Mouse (Mus musculus) right cerebral cortex, adult 18-20 months (tissue): Measurements from ENCODE around the gene B4galnt3.
"Not testable (repeated sequence)": the region's sequence is repeated elsewhere in the genome, so short reads cannot be mapped to it uniquely, and the experiment has no call there.

ENCODE experiments used
- DNase-seq: peaks from one replicate; pipeline ENCODE4 v3.0.0; 2022; ENCODE audit warnings: mixed read lengths

B4galnt3 gene

GRCm38 (mm10) chr6:120294056-120294784 is at the start of gene B4galnt3, which contains the start of gene D330020A13Rik:
TSS of gene B4galnt3 (minus strand) at chr6:120294559.
TSS of gene D330020A13Rik (plus strand) at chr6:120294364.
- DNase-seq: peak; percentile 63

GRCm38 (mm10) chr6:120343992-120344391 is 49.6 kb upstream of the B4galnt3 start:
- DNase-seq: no peak

GRCm38 (mm10) chr6:120332351-120332750 is 38.0 kb upstream of the B4galnt3 start:
- DNase-seq: no peak

- DNase-seq: peak; percentile 78
Observed at GRCm38 (mm10) chr6:120324295-120324927, 30.1 kb upstream of the B4galnt3 start.

- no peak for DNase-seq
Observed at GRCm38 (mm10) chr6:120320369-120320768, 26.0 kb upstream of the B4galnt3 start.

GRCm38 (mm10) chr6:120319129-120319528 is 24.8 kb upstream of the B4galnt3 start:
- DNase-seq: no peak

GRCm38 (mm10) chr6:120318303-120318940 is 24.1 kb upstream of the B4galnt3 start:
- DNase-seq: no peak

GRCm38 (mm10) chr6:120312443-120312842 is 18.1 kb upstream of the B4galnt3 start:
- no peak for DNase-seq

GRCm38 (mm10) chr6:120309787-120310186 is 15.4 kb upstream of the B4galnt3 start:
- no peak for DNase-seq

- no peak for DNase-seq
Observed at GRCm38 (mm10) chr6:120309338-120309737, 15.0 kb upstream of the B4galnt3 start.

GRCm38 (mm10) chr6:120306859-120307594 is 12.7 kb upstream of the B4galnt3 start:
- DNase-seq: no peak

- no peak for DNase-seq
Observed at GRCm38 (mm10) chr6:120302755-120303316, 8.5 kb upstream of the B4galnt3 start.

GRCm38 (mm10) chr6:120301137-120301536 is 6.8 kb upstream of the B4galnt3 start:
- peak; percentile 61 for DNase-seq

GRCm38 (mm10) chr6:120296589-120296988 is 2.2 kb upstream of the B4galnt3 start:
- DNase-seq: not testable (repeated sequence)

GRCm38 (mm10) chr6:120294785-120295133 is 400 bp upstream of the B4galnt3 start:
- peak; percentile 35 for DNase-seq

GRCm38 (mm10) chr6:120291396-120292009 is 2.9 kb downstream of the B4galnt3 start:
- no peak for DNase-seq

- no peak for DNase-seq
Observed at GRCm38 (mm10) chr6:120289430-120289829, 4.9 kb downstream of the B4galnt3 start.

- no peak for DNase-seq
Observed at GRCm38 (mm10) chr6:120288541-120288940, 5.8 kb downstream of the B4galnt3 start.

GRCm38 (mm10) chr6:120287279-120287678 is 7.1 kb downstream of the B4galnt3 start:
- DNase-seq: no peak

GRCm38 (mm10) chr6:120276874-120277449 is 17.4 kb downstream of the B4galnt3 start:
- no peak for DNase-seq

GRCm38 (mm10) chr6:120275301-120275700 is 19.1 kb downstream of the B4galnt3 start:
- DNase-seq: peak; percentile 19

- DNase-seq: peak; percentile 10
Observed at GRCm38 (mm10) chr6:120274887-120275286, 19.5 kb downstream of the B4galnt3 start.
